ENCODE assay signal across 10 mouse cellular contexts in genomic region chr9:78377546-78377945, GRCm38 (mm10). TPM values are rescaled to one million over a fixed set of nuclear protein-coding genes. Genes with fewer than 3 reads are reported as not detected.
DNase-seq lines count a peak whose midpoint lies in the region; ATAC-seq and TF ChIP-seq lines count a peak whose summit lies in the region.
"Had no signal": no experiment of that assay in that cellular context is flagged by ENCODE, and none has a peak within 500 bp of the region (broad histone marks: within the 10 kb centered on the region; RNA-seq: fewer than 3 reads in every experiment).

No protein-coding gene starts in this region.

- no peak for TF ChIP-seq CTCF in kidney, postnatal 0 days (IDR thresholded peaks at IDR 0.05; ENCODE audit: low read depth)
- TF ChIP-seq CTCF in liver, postnatal 0 days (IDR thresholded peaks at IDR 0.05; ENCODE audit: low read depth) = no peak

- WGBS in kidney, postnatal 0 days = 28% methylated on average over 8 of the region's 8 CpGs
- 30% methylated on average over 8 of the region's 8 CpGs for WGBS in embryonic facial prominence, embryonic 14.5 days
- WGBS in intestine, embryonic 14.5 days = 46% methylated on average over 8 of the region's 8 CpGs
- 31% methylated on average over 8 of the region's 8 CpGs for WGBS in neural tube, embryonic 11.5 days
- WGBS in liver, postnatal 0 days (ENCODE audit: insufficient replicate concordance) = 49% methylated on average over 8 of the region's 8 CpGs

- ATAC-seq in kidney, postnatal 0 days (replicated peaks; ENCODE audit: low FRiP score, low read depth) = no peak
- no peak for ATAC-seq in embryonic facial prominence, embryonic 14.5 days (ENCODE audit: low read depth)
- no peak for ATAC-seq in intestine, embryonic 14.5 days (replicated peaks; ENCODE audit: low FRiP score, low TSS enrichment, low read depth)
- ATAC-seq in neural tube, embryonic 11.5 days (ENCODE audit: insufficient read depth, low FRiP score, low TSS enrichment) = no peak
- no peak for ATAC-seq in liver, postnatal 0 days

- peaks cover 6% of the 10 kb centered on the region; the same call in 1 of the 2 replicates for H3K4me1 ChIP-seq in kidney, postnatal 0 days (replicated peaks; ENCODE audit: insufficient read depth, low read length)
- H3K4me1 ChIP-seq in embryonic facial prominence, embryonic 14.5 days (ENCODE audit: control insufficient read depth, insufficient read depth, low read length) = no peaks in the 10 kb centered on the region
- 0 out of 2 replicates have a peak, but pooled peaks cover 2% of the 10 kb centered on the region for H3K4me1 ChIP-seq in intestine, embryonic 14.5 days (replicated peaks; ENCODE audit: control insufficient read depth, insufficient read depth, low read length)
- 0 out of 2 replicates have a peak, but pooled peaks cover 3% of the 10 kb centered on the region for H3K4me1 ChIP-seq in neural tube, embryonic 11.5 days (ENCODE audit: control insufficient read depth, insufficient read depth, low read length)
- H3K4me1 ChIP-seq in liver, postnatal 0 days (ENCODE audit: insufficient read depth) = peaks cover 6% of the 10 kb centered on the region; the same call in 1 of the 2 replicates

- H3K4me2 ChIP-seq in kidney, postnatal 0 days (ENCODE audit: low read length) = peak overlapping the region; percentile 59
- peak overlapping the region; percentile 56 for H3K4me2 ChIP-seq in embryonic facial prominence, embryonic 14.5 days (ENCODE audit: low read depth, low read length)
- H3K4me2 ChIP-seq in intestine, embryonic 14.5 days (ENCODE audit: low read length) = 0 out of 2 replicates have a peak overlapping the region, but pooled peaks have one; percentile 44
- H3K4me2 ChIP-seq in neural tube, embryonic 11.5 days (ENCODE audit: low read depth) = peak overlapping the region; percentile 57
- no peak overlapping the region for H3K4me2 ChIP-seq in liver, postnatal 0 days (ENCODE audit: low read depth, low read length)

- H3K4me3 ChIP-seq in kidney, postnatal 0 days (replicated peaks; ENCODE audit: low read depth, low read length) = peak overlapping the region; percentile 8; the same call in 1 of the 2 replicates
- H3K4me3 ChIP-seq in embryonic facial prominence, embryonic 14.5 days (ENCODE audit: low read depth, low read length) = peak overlapping the region; percentile 28
- H3K4me3 ChIP-seq in intestine, embryonic 14.5 days (ENCODE audit: low read depth, low read length) = no peak overlapping the region
- no peak overlapping the region; the same call in 1 of the 2 replicates for H3K4me3 ChIP-seq in neural tube, embryonic 11.5 days (ENCODE audit: low read depth, low read length)
- H3K4me3 ChIP-seq in liver, postnatal 0 days (ENCODE audit: low read depth, low read length) = no peak overlapping the region

- TF ChIP-seq EP300 in liver, postnatal 0 days (IDR thresholded peaks at IDR 0.05; ENCODE audit: low read depth) = no peak

- no peak for DNase-seq in kidney, postnatal 0 days (ENCODE audit: low spot score)
- no peak for DNase-seq in kidney, postnatal 14 days
- no peak for DNase-seq in embryonic facial prominence, embryonic 14.5 days (ENCODE audit: low spot score)
- DNase-seq in intestine, embryonic 14.5 days (ENCODE audit: low spot score) = no peak
- DNase-seq in neural tube, embryonic 11.5 days (ENCODE audit: low spot score) = no peak
- DNase-seq in ovary, adult 18-20 months (ENCODE audit: low spot score) = no peak
- no peak for DNase-seq in liver, postnatal 0 days
- DNase-seq in right cerebral cortex, postnatal 36 days (ENCODE audit: low spot score in 2 of 2) = no peak
- DNase-seq: heart, adult 11 months had no signal

- no peaks in the 10 kb centered on the region for H3K9me3 ChIP-seq in kidney, postnatal 0 days (replicated peaks; ENCODE audit: low read length)
- H3K9me3 ChIP-seq in embryonic facial prominence, embryonic 14.5 days (ENCODE audit: control insufficient read depth, low read length) = no peaks in the 10 kb centered on the region
- H3K9me3 ChIP-seq in intestine, embryonic 14.5 days (ENCODE audit: control insufficient read depth, low read length) = no peaks in the 10 kb centered on the region
- H3K9me3 ChIP-seq in neural tube, embryonic 11.5 days (ENCODE audit: control insufficient read depth, low read length) = no peaks in the 10 kb centered on the region
- H3K9me3 ChIP-seq in liver, postnatal 0 days (ENCODE audit: low read length) = no peaks in the 10 kb centered on the region
- H3K9me3 ChIP-seq: G1E had no signal

- no peaks in the 10 kb centered on the region for H3K27me3 ChIP-seq in kidney, postnatal 0 days (ENCODE audit: insufficient read depth, low read length)
- H3K27me3 ChIP-seq in embryonic facial prominence, embryonic 14.5 days (replicated peaks; ENCODE audit: control insufficient read depth, insufficient read depth, low read length) = 0 out of 2 replicates have a peak, but pooled peaks cover 4% of the 10 kb centered on the region
- no peaks in the 10 kb centered on the region for H3K27me3 ChIP-seq in intestine, embryonic 14.5 days (replicated peaks; ENCODE audit: control insufficient read depth, insufficient read depth, low read length)
- no peaks in the 10 kb centered on the region for H3K27me3 ChIP-seq in neural tube, embryonic 11.5 days (ENCODE audit: control insufficient read depth, insufficient read depth, low read length)
- H3K27me3 ChIP-seq in liver, postnatal 0 days (ENCODE audit: insufficient read depth, low read length) = peaks cover 15% of the 10 kb centered on the region; the same call in 1 of the 2 replicates

- H3K36me3 ChIP-seq in kidney, postnatal 0 days (ENCODE audit: insufficient read depth, low read length) = no peaks in the 10 kb centered on the region
- H3K36me3 ChIP-seq in embryonic facial prominence, embryonic 14.5 days (ENCODE audit: control insufficient read depth, insufficient read depth, low read length) = no peaks in the 10 kb centered on the region
- H3K36me3 ChIP-seq in intestine, embryonic 14.5 days (ENCODE audit: control insufficient read depth, insufficient read depth, low read length) = no peaks in the 10 kb centered on the region
- H3K36me3 ChIP-seq in neural tube, embryonic 11.5 days (ENCODE audit: control insufficient read depth, insufficient read depth, low read length) = no peaks in the 10 kb centered on the region
- no peaks in the 10 kb centered on the region for H3K36me3 ChIP-seq in liver, postnatal 0 days (replicated peaks; ENCODE audit: insufficient read depth, low read length)
- H3K36me3 ChIP-seq: G1E had no signal

- H3K27ac ChIP-seq in kidney, postnatal 0 days = no peak overlapping the region
- H3K27ac ChIP-seq in embryonic facial prominence, embryonic 14.5 days (replicated peaks; ENCODE audit: low read depth, low read length) = no peak overlapping the region
- no peak overlapping the region for H3K27ac ChIP-seq in intestine, embryonic 14.5 days (ENCODE audit: low read depth)
- no peak overlapping the region for H3K27ac ChIP-seq in neural tube, embryonic 11.5 days (ENCODE audit: low read depth, low read length)
- no peak overlapping the region for H3K27ac ChIP-seq in liver, postnatal 0 days (ENCODE audit: low read depth)

- no peak overlapping the region for H3K9ac ChIP-seq in kidney, postnatal 0 days (ENCODE audit: low read depth, low read length)
- H3K9ac ChIP-seq in embryonic facial prominence, embryonic 14.5 days (ENCODE audit: low read depth, low read length) = 0 out of 2 replicates have a peak overlapping the region, but pooled peaks have one; percentile 41
- H3K9ac ChIP-seq in intestine, embryonic 14.5 days (ENCODE audit: low read length) = no peak overlapping the region
- no peak overlapping the region for H3K9ac ChIP-seq in neural tube, embryonic 11.5 days (ENCODE audit: low read length)
- no peak overlapping the region for H3K9ac ChIP-seq in liver, postnatal 0 days (replicated peaks)

RNA-seq across cellular contexts. Expression of gene Ooep, which starts 1.0 kb away (rescaled TPM):
- 2.9 and 3.0 TPM in 2 replicates for polyA plus RNA-seq in kidney, postnatal 0 days (2015; fragmentation: Nextera tagmentation; extraction: Ambion mirVana)
- 3.1 and 3.7 TPM in 2 replicates for polyA plus RNA-seq in embryonic facial prominence, embryonic 14.5 days (2014; fragmentation: Nextera tagmentation; extraction: Ambion mirVana)
- 0.24 and 0.40 TPM in 2 replicates for polyA plus RNA-seq in intestine, embryonic 14.5 days (2014; fragmentation: Nextera tagmentation; extraction: Ambion mirVana)
- 1.3 and 1.7 TPM in 2 replicates for polyA plus RNA-seq in neural tube, embryonic 11.5 days (2014; fragmentation: Nextera tagmentation; extraction: Ambion mirVana)
- polyA plus RNA-seq in liver, postnatal 0 days (2015; fragmentation: Nextera tagmentation; extraction: Ambion mirVana) = not detected in 2 replicates
- polyA plus RNA-seq: G1E had no signal

RNA-seq across cellular contexts. Expression of gene Dppa5a, which starts 9.6 kb away (rescaled TPM):
- polyA plus RNA-seq in kidney, postnatal 0 days (2015; fragmentation: Nextera tagmentation; extraction: Ambion mirVana) = 0.20 and 0.24 TPM in 2 replicates
- polyA plus RNA-seq in embryonic facial prominence, embryonic 14.5 days (2014; fragmentation: Nextera tagmentation; extraction: Ambion mirVana) = 0.37 TPM in 1 of 2 replicates, not detected in the other
- not detected in 2 replicates for polyA plus RNA-seq in intestine, embryonic 14.5 days (2014; fragmentation: Nextera tagmentation; extraction: Ambion mirVana)
- polyA plus RNA-seq in neural tube, embryonic 11.5 days (2014; fragmentation: Nextera tagmentation; extraction: Ambion mirVana) = 0.41 and 0.72 TPM in 2 replicates
- polyA plus RNA-seq in liver, postnatal 0 days (2015; fragmentation: Nextera tagmentation; extraction: Ambion mirVana) = not detected in 2 replicates
- polyA plus RNA-seq: G1E had no signal

RNA-seq across cellular contexts. Expression of gene Ddx43, which starts 18.0 kb away (rescaled TPM):
- polyA plus RNA-seq in kidney, postnatal 0 days (2015; fragmentation: Nextera tagmentation; extraction: Ambion mirVana) = 0.22 TPM in 2 replicates
- polyA plus RNA-seq in embryonic facial prominence, embryonic 14.5 days (2014; fragmentation: Nextera tagmentation; extraction: Ambion mirVana) = 0.30 and 0.32 TPM in 2 replicates
- polyA plus RNA-seq in intestine, embryonic 14.5 days (2014; fragmentation: Nextera tagmentation; extraction: Ambion mirVana) = 0.54 and 0.86 TPM in 2 replicates
- polyA plus RNA-seq in neural tube, embryonic 11.5 days (2014; fragmentation: Nextera tagmentation; extraction: Ambion mirVana) = 0.28 and 0.50 TPM in 2 replicates
- 0.05 TPM in 1 of 2 replicates, not detected in the other for polyA plus RNA-seq in liver, postnatal 0 days (2015; fragmentation: Nextera tagmentation; extraction: Ambion mirVana)
- polyA plus RNA-seq: G1E had no signal

RNA-seq across cellular contexts. Expression of gene Gsta2, which starts 22.0 kb away (rescaled TPM):
- polyA plus RNA-seq in kidney, postnatal 0 days (2015; fragmentation: Nextera tagmentation; extraction: Ambion mirVana) = 301 and 320 TPM in 2 replicates
- 4.9 and 5.5 TPM in 2 replicates for polyA plus RNA-seq in embryonic facial prominence, embryonic 14.5 days (2014; fragmentation: Nextera tagmentation; extraction: Ambion mirVana)
- polyA plus RNA-seq in intestine, embryonic 14.5 days (2014; fragmentation: Nextera tagmentation; extraction: Ambion mirVana) = 0.74 and 2.9 TPM in 2 replicates
- polyA plus RNA-seq in neural tube, embryonic 11.5 days (2014; fragmentation: Nextera tagmentation; extraction: Ambion mirVana) = not detected in 2 replicates
- 1.3 and 2.3 TPM in 2 replicates for polyA plus RNA-seq in liver, postnatal 0 days (2015; fragmentation: Nextera tagmentation; extraction: Ambion mirVana)
- polyA plus RNA-seq: G1E had no signal

RNA-seq across cellular contexts. Expression of gene Omt2b, which starts 50.2 kb away (rescaled TPM):
- not detected in 2 replicates for polyA plus RNA-seq in kidney, postnatal 0 days (2015; fragmentation: Nextera tagmentation; extraction: Ambion mirVana)
- not detected in 2 replicates for polyA plus RNA-seq in embryonic facial prominence, embryonic 14.5 days (2014; fragmentation: Nextera tagmentation; extraction: Ambion mirVana)
- polyA plus RNA-seq in intestine, embryonic 14.5 days (2014; fragmentation: Nextera tagmentation; extraction: Ambion mirVana) = not detected in 2 replicates
- not detected in 2 replicates for polyA plus RNA-seq in neural tube, embryonic 11.5 days (2014; fragmentation: Nextera tagmentation; extraction: Ambion mirVana)
- polyA plus RNA-seq in liver, postnatal 0 days (2015; fragmentation: Nextera tagmentation; extraction: Ambion mirVana) = not detected in 2 replicates

Comparison
In these comparisons a context has a peak if more than half of its experiments do, and no peak if none do; other contexts are left out.
1. H3K4me3 ChIP-seq: peak in kidney, postnatal 0 days (single experiment) and embryonic facial prominence, embryonic 14.5 days (single experiment); none in intestine, embryonic 14.5 days (single experiment), neural tube, embryonic 11.5 days (single experiment) and liver, postnatal 0 days (single experiment).